Mouse (Mus musculus) bone marrow macrophage, adult 2 months (primary cell): Measurements from ENCODE around the gene Mettl14.

Experiments
- CTCF ChIP-seq: IDR thresholded peaks from 2 replicates; pipeline ENCODE4 v1.5.1; 2012; ENCODE audit warnings: low read depth, mild to moderate bottlenecking, low read length, moderate library complexity
- POLR2A ChIP-seq: IDR thresholded peaks from 2 replicates; pipeline ENCODE4 v1.6.1; 2012; ENCODE audit warnings: mild to moderate bottlenecking, low read depth, low read length, borderline replicate concordance

GRCm38 (mm10) chr3:123338666-123339195 is 47.2 kb downstream of the Mettl14 start:
- TF ChIP-seq CTCF (no peak), POLR2A (no peak)
